Mouse (Mus musculus) bone marrow, adult 2 months (tissue): ENCODE results near the gene Ttc13.

Experiments used
- CTCF ChIP-seq: fragments of 200-500 bp; IDR thresholded peaks from 2 replicates; pipeline ENCODE4 v1.5.1; 2011; ENCODE audit warnings: low read length, control low read depth; ENCODE audit not compliant: control insufficient read depth, insufficient read depth
- POLR2A ChIP-seq: fragments of 200-500 bp; IDR thresholded peaks from 2 replicates; pipeline ENCODE4 v1.6.1; 2011; ENCODE audit warnings: low read depth, mild to moderate bottlenecking, control low read depth, low read length, borderline replicate concordance; ENCODE audit not compliant: control insufficient read depth

GRCm38 (mm10) chr8:124713207-124713606 is 8.6 kb downstream of the Ttc13 start:
- no peak for TF ChIP-seq CTCF
- TF ChIP-seq POLR2A: no peak
